Mouse (Mus musculus) spleen, postnatal 36 days (tissue): ENCODE data around the gene Tmem248.

ENCODE experiments used
- DNase-seq, 2 experiments: peaks; one replicate each; pipeline ENCODE4 v3.0.0; 2022; ENCODE audit warnings: low spot score in 2 of 2, mixed read lengths in 1 of 2

Tmem248 gene

DNA sequence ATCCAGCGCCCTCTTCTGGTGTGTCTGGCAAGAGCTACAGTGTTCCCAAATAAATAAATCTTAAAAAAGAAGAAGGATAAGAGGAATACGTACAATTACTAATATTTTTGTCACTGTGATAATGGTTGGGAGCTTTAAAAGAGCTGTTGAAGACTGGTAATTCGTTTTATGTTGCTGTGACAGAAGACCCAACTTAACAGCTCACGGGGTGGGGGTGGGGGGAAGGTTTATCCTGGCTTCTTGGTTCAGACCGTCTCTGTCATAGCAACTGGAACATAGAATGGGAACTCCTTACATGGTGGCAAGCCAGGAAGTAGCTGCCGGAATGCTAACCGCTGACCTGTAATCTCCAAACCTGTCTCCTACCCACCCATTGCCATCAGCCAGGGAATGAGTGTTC lies at the start of gene Tmem248:
Gene Tmem248 (plus strand): TSS at position 301 of the 400 bp plus-strand sequence.
- DNase-seq: no peak

DNA sequence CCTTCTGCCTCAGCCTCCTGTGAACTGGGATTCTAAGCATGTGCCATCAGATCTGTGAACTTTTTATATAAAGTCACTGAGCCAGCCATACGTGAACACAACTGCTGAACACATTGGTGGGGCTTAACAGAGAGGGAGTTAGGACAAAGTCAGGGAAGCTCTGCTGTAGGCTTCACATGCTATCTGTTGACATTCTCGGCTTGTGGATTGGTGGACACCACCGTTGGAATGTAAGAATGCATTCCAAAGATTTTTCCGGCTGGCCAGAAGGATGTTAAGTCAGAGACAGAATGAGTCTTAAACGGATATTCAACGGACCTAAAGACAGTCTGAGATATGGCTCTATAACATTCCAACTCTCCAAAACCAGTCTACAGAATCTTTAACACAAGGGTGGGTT lies 47.8 kb upstream of the Tmem248 start:
- no peak for DNase-seq

DNA sequence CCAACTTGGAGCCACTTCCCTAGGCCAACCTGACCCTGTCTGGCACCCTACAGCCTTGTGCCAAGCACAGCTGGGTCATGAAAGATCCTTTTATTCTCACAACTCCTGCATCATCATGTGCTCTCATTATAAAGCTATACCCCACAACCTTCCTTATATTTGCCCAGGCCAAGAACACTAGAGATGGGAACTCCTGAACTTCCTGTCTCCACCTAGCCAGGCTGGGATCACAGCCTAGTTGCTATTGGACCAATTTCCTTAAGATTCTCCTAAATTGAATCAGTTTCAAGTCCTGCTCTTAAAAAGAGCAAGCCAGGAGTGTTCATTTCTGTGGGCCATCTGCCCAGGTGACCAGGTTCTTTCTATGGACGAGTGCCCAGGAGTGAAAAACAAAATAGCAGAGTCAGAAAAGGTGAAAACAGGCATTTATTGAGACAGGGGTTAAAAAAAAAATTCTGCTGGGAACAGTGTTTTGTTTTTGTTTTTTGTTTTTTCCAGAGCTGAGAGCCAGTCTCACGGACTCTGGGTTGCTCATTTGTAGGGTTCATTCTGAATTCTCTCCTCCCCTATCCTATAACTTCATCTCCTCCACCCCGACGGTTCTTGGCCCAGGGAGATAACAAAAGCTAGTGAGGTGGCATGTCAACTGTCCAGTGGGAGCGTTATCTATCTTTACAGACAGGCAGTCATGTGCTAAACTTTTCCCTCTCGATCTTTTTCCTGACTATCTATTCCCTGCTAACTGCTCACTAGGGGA lies 46.0 kb upstream of the Tmem248 start:
- DNase-seq: peak; percentile 53 to 76

DNA sequence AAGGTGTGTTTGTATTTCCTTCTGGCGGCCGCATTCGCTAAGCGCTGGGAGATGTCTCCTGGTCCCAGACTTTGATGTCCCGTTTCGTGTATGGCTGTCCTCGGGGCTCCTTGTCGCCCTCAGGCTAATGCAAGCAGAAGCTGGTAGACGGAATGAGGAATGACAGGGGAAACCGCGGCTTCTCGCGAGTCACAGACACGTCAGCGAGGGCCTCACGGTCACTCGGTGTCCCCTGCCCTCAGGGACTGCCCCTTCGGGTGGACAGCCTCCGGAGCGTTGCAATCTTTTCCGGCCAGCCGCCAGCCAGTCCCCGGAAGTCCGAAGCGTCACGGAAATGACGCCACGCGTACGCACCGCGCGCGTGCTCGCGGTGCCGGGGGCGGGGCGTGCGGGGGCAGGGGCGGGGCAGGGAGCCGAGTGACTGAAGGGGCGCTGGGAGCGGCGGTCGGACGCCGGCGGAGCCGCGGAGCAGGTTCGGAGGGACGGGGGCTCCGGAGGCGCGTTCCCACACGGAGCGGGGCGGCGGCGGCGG lies 45.4 kb upstream of the Tmem248 start, which contains the start of gene Rabgef1:
Gene Rabgef1 (plus strand): TSS at position 376 of the 532 bp plus-strand sequence.
- peak; percentile 88 to 91 for DNase-seq

DNA sequence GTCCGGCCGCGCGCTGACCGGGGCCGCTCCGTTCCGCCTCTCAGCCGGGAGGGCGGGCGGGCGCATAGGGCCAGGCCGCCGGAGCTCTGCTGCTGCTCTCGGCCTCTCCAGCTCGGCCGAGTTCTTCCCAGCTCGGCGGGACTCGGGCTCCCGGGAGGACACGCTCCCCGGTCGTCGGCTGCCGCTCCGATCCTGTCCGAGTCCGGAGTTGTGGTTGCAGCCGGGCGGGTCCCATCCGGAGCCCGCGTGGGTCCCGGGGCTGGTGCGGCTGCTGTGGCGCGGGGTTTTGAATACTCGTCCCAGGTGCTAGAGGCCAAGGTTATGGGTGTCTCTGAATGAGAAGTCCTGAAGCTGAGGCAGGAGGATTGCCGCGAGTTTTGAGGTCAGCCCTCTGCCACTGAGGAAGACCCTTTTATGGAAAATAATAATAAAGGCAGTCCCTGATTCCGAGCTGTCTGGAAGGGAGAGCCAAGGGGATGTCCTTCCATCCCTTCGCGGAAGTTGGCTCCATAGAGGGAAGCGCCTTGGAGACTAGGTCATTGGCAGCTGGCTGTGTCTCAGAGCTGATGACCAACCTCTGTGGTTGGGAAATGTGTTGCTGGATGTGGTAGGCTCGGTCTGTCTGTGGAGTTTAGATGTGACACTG lies 44.8 kb upstream of the Tmem248 start:
- peak; percentile 37 to 47 for DNase-seq

DNA sequence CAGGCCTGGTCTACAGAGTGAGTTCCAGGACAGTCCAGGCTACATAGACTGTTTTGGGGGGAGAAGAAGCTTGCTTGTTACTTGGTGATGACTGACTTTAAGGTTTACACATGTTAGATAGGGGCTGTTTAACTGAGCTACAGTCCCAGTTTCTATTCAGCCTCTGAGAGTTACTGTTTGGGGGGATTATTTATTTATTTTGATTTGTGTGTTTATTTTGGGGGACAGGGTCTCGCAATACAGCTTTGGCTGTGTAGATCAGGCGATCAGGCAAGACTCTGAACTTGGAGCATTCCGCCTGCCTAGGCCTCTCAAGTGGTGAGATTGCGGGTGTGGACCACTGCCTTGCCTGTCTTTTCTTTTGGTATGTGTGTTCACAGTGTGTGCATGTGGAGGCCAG lies 43.9 kb upstream of the Tmem248 start:
- DNase-seq: no peak

DNA sequence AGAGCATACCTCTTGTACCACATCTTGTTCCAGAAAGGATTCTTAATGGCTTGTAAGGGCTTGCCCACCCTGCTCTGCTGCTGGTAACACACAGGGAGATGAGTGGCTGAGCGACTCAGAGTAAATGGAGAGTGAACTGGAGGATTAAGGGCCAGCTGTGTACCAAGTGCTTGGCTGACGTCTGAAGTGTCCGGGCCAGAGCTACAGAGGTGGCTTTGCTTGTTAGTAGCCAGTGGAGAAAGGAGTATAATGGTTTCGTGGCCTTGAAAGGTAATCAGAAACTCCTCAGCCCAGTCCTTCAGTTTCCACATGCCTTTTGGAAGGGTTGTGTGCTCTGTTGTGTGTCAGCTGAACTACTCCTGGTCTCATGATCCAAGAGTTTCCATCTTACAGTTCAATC lies 39.0 kb upstream of the Tmem248 start:
- DNase-seq: no peak

DNA sequence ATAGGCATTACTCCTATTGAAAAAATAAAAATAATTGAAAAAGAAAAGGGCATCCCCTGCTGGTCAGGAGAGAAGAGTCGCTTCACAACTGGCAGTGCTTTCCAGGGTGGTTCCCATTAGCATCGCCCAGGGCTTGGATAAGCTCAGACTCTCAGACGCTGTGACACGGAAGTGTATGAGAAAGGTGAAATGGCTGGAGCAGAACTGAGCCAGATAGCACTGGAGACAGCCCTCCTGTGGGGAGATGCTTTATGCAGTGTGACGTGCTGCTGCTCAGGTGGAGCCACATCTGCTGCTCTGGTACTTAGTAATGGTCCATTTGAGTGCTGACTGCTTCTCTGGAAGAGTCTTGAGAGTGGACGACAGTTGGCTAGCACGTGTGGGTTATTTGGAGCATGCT lies 36.5 kb upstream of the Tmem248 start:
- no peak for DNase-seq

DNA sequence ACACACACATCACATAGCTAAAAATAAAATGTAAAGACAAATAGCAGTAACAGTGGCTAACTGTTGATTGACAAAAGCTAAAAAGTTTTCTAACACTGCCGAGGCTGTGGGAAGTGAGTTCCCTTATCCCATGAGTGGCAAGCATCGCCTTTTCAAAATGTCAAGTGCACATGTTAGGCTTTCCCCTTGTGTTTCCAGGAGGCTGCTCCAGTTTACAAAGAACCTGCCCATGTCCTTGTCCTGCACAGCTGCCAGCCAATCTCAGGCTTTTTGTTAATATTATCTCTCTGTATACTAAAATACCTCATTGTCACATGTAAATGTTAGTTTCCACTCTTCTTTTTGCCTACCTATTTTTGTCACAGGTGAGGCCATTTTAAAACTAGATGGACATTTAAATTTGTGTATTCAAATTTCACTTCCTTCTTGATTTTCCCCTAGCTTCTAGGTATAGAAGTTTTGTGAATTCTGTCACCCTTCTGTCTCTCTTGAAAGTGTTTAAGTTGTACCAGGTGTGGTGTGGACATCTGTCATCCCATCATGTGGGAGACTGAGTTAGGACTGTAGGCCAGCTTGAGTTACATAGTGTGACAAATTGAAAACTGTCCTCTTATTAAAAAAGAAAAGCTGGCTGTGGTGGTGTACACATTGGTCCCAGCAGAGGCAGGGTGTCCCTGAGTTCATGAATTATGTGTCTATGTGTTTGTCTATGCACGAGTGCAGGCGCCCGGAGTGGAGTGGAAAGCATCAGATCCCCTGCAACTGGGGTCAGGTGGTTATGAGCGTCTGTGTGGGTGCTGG lies 34.9 kb upstream of the Tmem248 start:
- DNase-seq: peak; percentile 29 to 47

DNA sequence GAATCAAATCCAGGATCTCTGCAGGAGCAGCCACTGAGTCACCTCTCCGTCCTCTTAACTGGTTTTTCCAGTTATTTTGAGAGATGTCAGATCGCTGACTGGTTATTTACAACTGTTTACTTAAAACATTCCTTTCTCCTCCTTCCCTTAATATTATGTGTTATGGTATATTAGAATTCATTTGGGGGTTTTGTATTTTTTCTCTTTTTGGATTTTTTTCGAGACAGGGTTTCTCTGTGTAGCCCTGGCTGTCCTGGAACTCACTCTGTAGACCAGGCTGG lies 34.4 kb upstream of the Tmem248 start:
- DNase-seq: no peak

DNA sequence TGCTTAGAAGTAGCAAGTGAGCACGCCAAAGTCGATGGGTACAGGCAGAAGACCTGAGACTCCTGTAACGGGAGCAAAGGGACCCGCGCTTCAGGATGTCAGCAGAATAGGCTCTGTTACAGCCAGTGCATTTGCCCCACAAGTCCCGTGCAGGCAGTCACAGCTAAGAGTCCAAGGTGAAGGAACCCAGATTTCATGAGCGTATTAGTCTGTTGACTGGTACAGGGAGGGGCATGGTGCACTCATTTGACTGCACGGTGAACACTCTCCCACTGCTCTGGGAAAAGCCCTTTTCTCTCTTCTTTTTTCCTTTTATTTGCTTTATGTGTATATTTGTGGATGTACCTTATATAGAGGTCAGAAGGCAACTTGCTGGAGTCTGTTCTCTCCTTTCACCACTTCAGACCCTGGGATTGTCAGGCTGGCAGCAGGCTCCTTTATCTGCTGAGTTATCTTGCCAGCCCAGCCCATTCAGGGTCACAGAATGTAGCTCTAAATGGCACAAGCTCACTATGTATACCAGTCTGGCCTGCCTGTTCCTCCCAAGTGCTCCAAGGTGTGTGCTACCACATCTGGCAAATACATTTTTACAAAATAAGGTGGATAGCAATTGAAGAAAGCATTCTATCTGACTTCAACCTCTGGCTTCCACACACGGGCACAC lies 32.6 kb upstream of the Tmem248 start:
- no peak for DNase-seq

DNA sequence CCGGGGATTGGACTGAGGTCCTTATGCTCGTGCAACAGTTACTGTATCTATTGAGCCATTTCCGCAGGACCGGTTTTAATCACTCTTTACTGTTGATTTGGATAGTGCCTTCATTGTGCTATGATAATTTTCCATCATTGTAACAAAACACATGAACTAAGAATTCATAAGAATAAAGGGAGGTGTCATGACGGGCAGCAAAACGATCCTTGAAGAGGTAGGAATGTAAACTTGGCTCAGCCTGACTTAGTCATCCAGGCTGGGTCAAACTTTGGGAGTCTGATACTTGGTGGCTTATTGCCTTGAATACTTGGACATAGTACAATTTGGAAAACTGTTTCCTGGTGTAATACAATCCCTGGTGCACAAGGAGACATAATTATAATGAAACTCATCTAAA lies 31.6 kb upstream of the Tmem248 start:
- DNase-seq: no peak

DNA sequence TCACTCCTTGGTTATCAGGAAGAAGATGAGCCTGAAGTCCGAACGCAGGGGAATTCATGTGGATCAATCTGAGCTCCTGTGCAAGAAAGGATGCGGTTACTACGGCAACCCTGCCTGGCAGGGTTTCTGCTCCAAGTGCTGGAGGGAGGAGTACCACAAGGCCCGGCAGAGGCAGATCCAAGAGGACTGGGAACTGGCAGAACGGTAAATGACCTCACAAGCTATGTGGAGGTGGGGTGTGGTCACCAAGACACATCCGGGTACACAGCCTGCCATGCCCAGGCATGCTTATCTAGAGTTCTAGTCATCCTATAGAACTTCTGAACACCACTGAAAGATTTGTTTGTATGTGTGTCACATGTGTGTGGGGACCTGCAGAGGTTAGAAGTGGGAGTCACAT lies 29.5 kb upstream of the Tmem248 start:
- no peak for DNase-seq

DNA sequence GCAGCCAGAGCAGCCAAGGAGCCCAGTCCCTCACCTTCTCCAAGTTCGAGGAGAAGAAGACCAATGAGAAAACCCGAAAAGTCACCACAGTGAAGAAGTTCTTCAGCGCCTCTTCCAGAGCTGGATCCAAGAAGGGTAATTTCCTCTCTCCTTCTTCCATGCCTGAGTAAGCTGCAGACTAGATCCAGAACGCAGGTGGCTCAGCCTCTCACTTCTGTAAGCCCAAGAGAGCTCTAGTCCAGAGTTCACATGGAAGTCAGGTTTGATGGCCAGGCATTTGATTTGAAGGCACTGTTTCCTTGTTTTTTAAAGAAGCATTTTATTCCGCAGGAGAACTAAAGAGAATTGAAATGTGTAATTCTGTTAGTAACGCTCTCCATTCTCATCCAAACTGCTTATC lies 26.0 kb upstream of the Tmem248 start:
- no peak for DNase-seq

DNA sequence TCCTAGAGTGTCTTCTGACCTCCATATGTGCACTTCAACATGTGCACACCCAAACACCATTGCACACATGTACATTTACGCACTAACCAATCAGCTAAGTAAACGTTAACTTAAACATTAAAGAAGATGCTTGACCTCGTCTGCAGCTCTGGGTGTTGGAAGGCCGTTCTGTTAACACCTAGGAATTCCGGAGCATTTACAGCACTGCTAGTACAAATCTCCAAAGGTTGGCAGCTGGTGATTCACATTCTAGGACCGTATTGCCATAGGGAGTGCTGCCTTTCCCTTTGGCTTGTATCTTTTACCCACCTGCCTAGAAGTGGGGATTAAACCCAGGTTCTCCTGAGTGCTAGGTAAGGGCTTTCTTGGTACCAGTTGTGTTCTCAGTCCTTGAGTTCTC lies 25.0 kb upstream of the Tmem248 start:
- no peak for DNase-seq

DNA sequence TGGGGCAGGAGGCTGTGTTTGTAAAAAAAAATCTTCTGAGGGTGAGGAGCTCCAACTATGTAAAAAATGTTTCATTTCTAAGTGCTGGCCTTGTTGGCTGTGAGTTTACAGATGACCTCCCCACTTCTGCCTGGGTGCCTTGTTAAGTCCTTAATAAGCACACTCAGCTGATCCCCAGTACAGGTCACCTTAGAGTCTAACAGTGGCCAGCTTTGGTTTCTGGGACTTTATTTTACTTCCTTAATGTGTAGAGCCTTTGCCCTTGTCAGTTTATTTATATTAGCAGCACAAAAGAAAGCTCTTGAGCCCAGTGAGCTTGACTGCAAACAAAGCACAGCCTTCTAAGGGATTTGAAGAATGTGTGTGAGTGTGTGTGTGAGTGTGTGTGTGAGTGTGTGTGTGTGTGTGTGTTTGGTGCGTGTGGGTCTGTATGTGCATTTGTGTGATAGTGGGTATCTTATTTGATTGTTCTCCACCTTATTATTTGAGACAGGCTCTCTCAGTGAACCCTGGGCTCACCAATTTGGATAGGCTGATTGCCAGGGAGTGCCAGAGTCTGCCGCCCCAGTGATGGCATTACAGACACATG lies 24.4 kb upstream of the Tmem248 start:
- no peak for DNase-seq

DNA sequence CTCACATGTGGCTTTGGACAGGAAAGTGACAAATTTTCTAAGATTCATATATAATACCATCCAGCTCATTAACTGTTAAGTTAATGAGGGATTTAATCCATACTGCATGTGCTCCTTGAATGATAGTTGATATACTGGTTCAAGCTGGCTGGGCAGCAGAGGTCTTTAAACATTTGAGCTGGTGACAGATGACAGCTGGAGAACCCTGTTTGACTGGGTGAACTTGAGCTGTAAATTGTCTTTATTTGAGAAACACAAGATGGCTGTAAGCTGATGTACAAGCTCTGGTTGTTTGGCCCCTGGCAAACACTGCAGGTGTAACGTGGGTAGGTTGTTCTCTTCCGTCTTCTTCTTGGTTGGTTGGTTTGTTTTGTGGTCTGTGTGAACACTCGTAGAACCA lies 23.1 kb upstream of the Tmem248 start:
- no peak for DNase-seq

DNA sequence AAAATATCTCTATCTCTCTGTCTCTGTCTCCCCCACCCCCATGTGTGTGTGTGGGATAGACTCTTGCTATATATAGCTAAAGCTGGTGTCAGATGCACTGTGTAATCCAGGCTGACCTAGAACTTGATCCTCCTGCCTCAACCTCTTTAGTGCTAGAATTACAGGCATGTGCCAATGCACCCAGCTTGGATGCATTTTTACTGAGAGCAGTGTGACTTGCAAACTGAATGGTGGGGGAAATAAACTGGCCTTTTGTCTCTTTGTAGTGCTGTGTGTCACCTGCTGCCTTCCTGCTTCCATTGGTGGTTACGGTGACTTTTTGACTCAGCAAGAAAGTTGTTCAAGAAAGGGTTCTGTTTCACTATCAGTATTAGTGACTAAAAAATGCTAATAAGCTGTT lies 20.6 kb upstream of the Tmem248 start:
- DNase-seq: no peak

DNA sequence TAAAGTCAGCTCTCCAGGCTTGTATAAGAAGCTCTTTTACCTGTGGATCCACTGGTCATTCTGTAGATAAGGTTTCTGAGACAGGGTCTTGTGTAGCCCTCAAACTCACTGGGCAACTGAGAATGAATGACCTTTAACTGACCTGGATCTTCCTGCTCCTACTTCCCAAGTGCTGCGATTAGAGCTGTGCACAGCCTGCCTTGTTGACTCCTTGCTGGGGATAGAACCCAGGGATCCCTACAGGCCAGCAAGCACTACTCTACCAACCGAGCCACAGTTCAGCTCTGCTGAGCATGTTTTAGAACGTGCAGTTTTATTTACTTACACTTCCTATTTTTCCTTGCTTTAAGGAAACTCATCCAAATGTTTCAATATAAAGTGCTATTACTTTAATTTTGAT lies 19.4 kb upstream of the Tmem248 start:
- DNase-seq: no peak

DNA sequence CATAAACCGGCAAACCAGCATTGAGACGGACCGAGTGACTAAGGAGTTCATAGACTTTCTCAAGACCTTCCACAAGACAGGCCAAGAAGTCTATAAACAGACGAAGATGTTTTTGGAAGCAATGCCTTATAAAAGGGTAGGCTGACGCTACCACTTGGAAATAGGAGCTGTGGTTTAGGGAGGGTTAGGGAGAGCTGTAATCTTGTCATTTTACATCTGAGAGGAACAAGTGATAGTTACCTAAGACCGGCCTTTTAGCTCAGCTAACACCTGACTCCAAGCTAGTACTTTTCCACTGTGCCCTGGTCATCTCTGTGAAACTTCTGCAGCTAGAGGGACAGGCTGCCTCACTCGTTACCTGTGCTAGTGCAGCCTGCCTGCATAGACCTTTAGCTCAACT lies 18.9 kb upstream of the Tmem248 start:
- no peak for DNase-seq

DNA sequence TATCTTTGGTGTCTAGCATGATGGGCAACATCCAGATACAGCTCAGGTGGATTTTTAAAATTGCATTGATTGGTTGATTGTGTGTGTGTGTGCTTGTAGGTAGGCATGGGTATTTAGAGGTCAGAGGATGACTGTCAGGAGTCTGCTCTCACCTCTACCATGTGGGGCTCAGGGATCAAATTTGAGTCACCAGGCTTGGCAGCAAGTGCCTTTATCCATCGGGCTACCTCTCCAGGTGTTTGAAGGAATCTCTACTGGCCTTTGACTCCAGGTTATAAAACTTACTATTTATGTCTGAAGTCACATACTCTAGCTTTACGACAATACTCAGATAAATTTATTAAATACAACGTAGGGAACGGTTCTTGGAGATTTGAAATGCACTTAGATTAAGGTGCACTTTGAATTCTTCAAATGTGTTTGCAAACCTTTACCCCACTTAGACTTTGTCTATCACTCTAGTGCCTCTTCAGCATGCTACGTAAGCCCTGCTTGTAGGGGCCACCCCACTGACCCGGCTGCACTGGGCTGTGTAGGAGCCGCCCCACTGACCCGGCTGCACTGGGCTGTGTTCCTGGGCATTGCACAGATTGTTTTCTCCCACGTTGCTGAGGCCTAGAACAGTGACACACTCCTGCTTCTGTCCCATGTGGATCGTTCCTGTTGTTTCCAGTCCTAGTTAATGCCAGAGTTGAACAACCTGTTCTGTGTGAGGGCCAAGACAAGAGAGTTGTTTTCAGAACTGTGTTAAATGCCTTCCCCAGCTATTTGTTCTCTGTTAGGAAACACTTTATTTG lies 16.4 kb upstream of the Tmem248 start:
- DNase-seq: no peak
